Mouse (Mus musculus): ENCODE measurements around the gene Wscd2.
A peak's percentile ranks its signal among the peaks of the same experiment; 100 is the strongest.

The Wscd2 gene

GRCm38 (mm10) chr5:113490033-113490432, at the start of gene Wscd2:
TSS of gene Wscd2 (plus strand) at chr5:113490333.
- DNase-seq, result no peak

- DNase-seq, result no peak
Measured at GRCm38 (mm10) chr5:113442180-113442579, 48.0 kb upstream of the Wscd2 start.

GRCm38 (mm10) chr5:113448023-113448734, 42.0 kb upstream of the Wscd2 start:
- no peak for DNase-seq

GRCm38 (mm10) chr5:113449336-113449735, 40.8 kb upstream of the Wscd2 start:
- DNase-seq, result no peak

GRCm38 (mm10) chr5:113452691-113453090, 37.4 kb upstream of the Wscd2 start:
- no peak for DNase-seq

GRCm38 (mm10) chr5:113453356-113453755, 36.8 kb upstream of the Wscd2 start:
- DNase-seq, result no peak

GRCm38 (mm10) chr5:113456020-113456419, 34.1 kb upstream of the Wscd2 start:
- no peak for DNase-seq

GRCm38 (mm10) chr5:113456756-113457155, 33.4 kb upstream of the Wscd2 start:
- DNase-seq, result no peak

- DNase-seq, result no peak
Measured at GRCm38 (mm10) chr5:113457260-113457659, 32.9 kb upstream of the Wscd2 start.

GRCm38 (mm10) chr5:113459942-113460341, 30.2 kb upstream of the Wscd2 start:
- DNase-seq, result no peak

- DNase-seq, result no peak
Measured at GRCm38 (mm10) chr5:113461582-113461981, 28.6 kb upstream of the Wscd2 start.

GRCm38 (mm10) chr5:113461998-113462625, 28.0 kb upstream of the Wscd2 start:
- DNase-seq, result no peak

- DNase-seq, result no peak
Measured at GRCm38 (mm10) chr5:113464731-113465130, 25.4 kb upstream of the Wscd2 start.

- no peak for DNase-seq
Measured at GRCm38 (mm10) chr5:113466536-113466935, 23.6 kb upstream of the Wscd2 start.

- DNase-seq, result no peak
Measured at GRCm38 (mm10) chr5:113467072-113467471, 23.1 kb upstream of the Wscd2 start.

GRCm38 (mm10) chr5:113467765-113468164, 22.4 kb upstream of the Wscd2 start:
- no peak for DNase-seq

- no peak for DNase-seq
Measured at GRCm38 (mm10) chr5:113468625-113469024, 21.5 kb upstream of the Wscd2 start.

- no peak for DNase-seq
Measured at GRCm38 (mm10) chr5:113469231-113469630, 20.9 kb upstream of the Wscd2 start.

- no peak for DNase-seq
Measured at GRCm38 (mm10) chr5:113469826-113470225, 20.3 kb upstream of the Wscd2 start.

GRCm38 (mm10) chr5:113471417-113471816, 18.7 kb upstream of the Wscd2 start:
- peak; percentile 81 for DNase-seq

- DNase-seq, result no peak
Measured at GRCm38 (mm10) chr5:113472339-113472738, 17.8 kb upstream of the Wscd2 start.

- DNase-seq, result no peak
Measured at GRCm38 (mm10) chr5:113476816-113477215, 13.3 kb upstream of the Wscd2 start.

- no peak for DNase-seq
Measured at GRCm38 (mm10) chr5:113479075-113479474, 11.1 kb upstream of the Wscd2 start.

GRCm38 (mm10) chr5:113480451-113480850, 9.7 kb upstream of the Wscd2 start:
- no peak for DNase-seq
